Mouse (Mus musculus): ENCODE data around the gene AU022252. TPM values are rescaled to one million over a fixed set of nuclear protein-coding genes. Genes with fewer than 3 reads are reported as not detected.

Gene AU022252
- total RNA-seq, 2 experiments from 2014 or later, result 22.8 to 33.3 TPM

Other genes with a start within 250 kb of the AU022252 start
- gene Slc2a1, start 124.0 kb downstream of the AU022252 start, total RNA-seq (2021), result 10 to 100 TPM; 20.9 to 29.3 TPM
- 10 to 100 TPM; 12.0 to 19.4 TPM for gene Zfp691, start 58.5 kb downstream of the AU022252 start, total RNA-seq (2021)
- gene Ermap, start 42.7 kb downstream of the AU022252 start, total RNA-seq (2021), result under 1 TPM; 0.06 to 0.10 TPM
- 10 to 100 TPM; 13.8 to 17.0 TPM for gene Svbp, start 37.4 kb downstream of the AU022252 start, total RNA-seq (2021)
- gene Tmem269, start 14.5 kb downstream of the AU022252 start, total RNA-seq (2021), result not detected
- 10 to 100 TPM; 16.0 to 23.5 TPM for gene P3h1, start 203 bp upstream of the AU022252 start, total RNA-seq (2021)
- gene Cldn19, start 22.7 kb upstream of the AU022252 start, total RNA-seq (2021), result under 1 TPM in 1 of 2 experiments, not detected in 1; 0.06 TPM
- 100 to 1,000 TPM; 714 to 717 TPM for gene Ybx1, start 61.9 kb upstream of the AU022252 start, total RNA-seq (2021)
- 10 to 100 TPM; 16.7 to 17.6 TPM for gene Ppih, start 87.8 kb upstream of the AU022252 start, total RNA-seq (2021)
- 1 to 10 TPM; 8.2 to 8.7 TPM for gene Ccdc30, start 182.8 kb upstream of the AU022252 start, total RNA-seq (2021)
- 10 to 100 TPM; 39.4 to 41.0 TPM for gene Ppcs, start 189.7 kb upstream of the AU022252 start, total RNA-seq (2021)
- gene Zmynd12, start 190.1 kb upstream of the AU022252 start, total RNA-seq (2021), result 1 to 10 TPM; 2.6 to 2.8 TPM

Measured in adrenal gland, adult 18-20 months (tissue).